Mouse (Mus musculus) erythroblast, embryonic 14.5 days (primary cell): ENCODE data around the gene Abcc2. TPM values are rescaled to one million over a fixed set of nuclear protein-coding genes. Genes with fewer than 3 reads are reported as not detected.

Experiments used
- H3K27me3 ChIP-seq: 2 replicates; pipeline ENCODE4 v1.6.1; 2012; ENCODE audit warnings: inconsistent platforms; ENCODE audit not compliant: control insufficient read depth
- H3K36me3 ChIP-seq: 2 replicates; pipeline ENCODE4 v1.6.1; 2012; ENCODE audit warnings: mild to moderate bottlenecking, inconsistent platforms; ENCODE audit not compliant: control insufficient read depth
- H3K4me1 ChIP-seq: 2 replicates; pipeline ENCODE4 v1.6.1; 2012; ENCODE audit warnings: inconsistent platforms; ENCODE audit not compliant: control insufficient read depth
- H3K4me3 ChIP-seq: replicated peaks from 2 replicates; pipeline ENCODE3; 2012; ENCODE audit warnings: moderate library complexity, mild to moderate bottlenecking, inconsistent platforms
- H3K9me3 ChIP-seq: 2 replicates; pipeline ENCODE4 v1.6.1; 2012; ENCODE audit warnings: low read length, inconsistent platforms, mixed read lengths; ENCODE audit not compliant: control insufficient read depth
- GATA1 ChIP-seq: IDR thresholded peaks from 2 replicates; pipeline ENCODE4 v1.6.1; 2012; ENCODE audit warnings: low read length, inconsistent platforms, mixed read lengths
- TAL1 ChIP-seq: IDR thresholded peaks from 3 replicates; pipeline ENCODE4 v1.6.1; 2012; ENCODE audit warnings: low read length, inconsistent platforms, mixed read lengths
- polyA plus RNA-seq: library from polyadenylated mRNA; stranded (reverse); fragments of >175 nt; gene quantifications from 2 replicates; pipeline ENCODE4 v1.2.3, GENCODE M21; 2012

Gene Abcc2
- polyA plus RNA-seq, 1 experiment: 0.01 TPM

DNA sequence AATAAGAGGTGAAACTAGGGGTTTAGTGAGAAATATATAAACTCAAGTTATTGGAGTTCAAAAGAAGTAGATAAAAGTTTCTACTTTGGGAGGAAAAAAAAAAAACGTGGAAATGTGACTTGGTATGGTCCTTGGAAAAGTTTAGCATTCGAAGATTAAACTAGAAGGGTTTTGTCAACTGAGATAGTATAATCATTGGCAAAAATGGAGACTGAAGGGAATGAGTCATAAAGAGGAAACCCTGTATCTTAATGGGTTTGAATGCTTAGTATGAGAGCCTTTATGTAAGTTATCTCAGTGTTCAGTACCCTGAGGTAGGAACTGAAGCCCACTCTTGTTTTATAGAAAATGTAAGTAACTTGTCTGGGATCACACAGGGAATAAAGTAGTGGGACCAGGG, 27.1 kb upstream of the Abcc2 start:
- H3K4me1 ChIP-seq: peaks cover 21% of the 10 kb centered on the region
- no peak overlapping the region for H3K4me3 ChIP-seq
- no peaks in the 10 kb centered on the region for H3K27me3 ChIP-seq
- H3K9me3 ChIP-seq: no peaks in the 10 kb centered on the region
- TF ChIP-seq TAL1 (no peak), GATA1 (no peak)
- H3K36me3 ChIP-seq: peaks cover 23% of the 10 kb centered on the region

DNA sequence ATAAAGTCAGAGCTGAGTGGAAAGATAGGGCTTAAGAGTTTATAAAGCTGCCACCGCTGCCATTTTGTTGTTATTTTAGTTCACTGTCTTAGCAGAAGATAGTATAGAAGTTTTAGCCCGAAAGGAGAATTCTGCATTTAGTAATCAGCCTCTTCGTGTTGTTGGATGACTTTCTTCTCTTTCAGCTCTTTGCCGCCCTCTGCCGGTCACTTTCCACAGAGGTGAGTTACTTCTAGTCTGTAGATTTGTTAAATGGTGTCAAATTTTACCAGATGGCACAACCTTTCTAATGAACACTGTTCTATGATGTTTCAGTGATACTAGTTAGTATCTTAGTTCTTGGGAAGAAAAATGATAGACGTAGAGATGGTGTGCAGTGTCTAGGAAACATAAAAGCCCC, 21.5 kb upstream of the Abcc2 start:
- H3K9me3 ChIP-seq: no peaks in the 10 kb centered on the region
- no peaks in the 10 kb centered on the region for H3K27me3 ChIP-seq
- TF ChIP-seq TAL1 (no peak), GATA1 (no peak)
- no peak overlapping the region for H3K4me3 ChIP-seq
- H3K4me1 ChIP-seq: no peaks in the 10 kb centered on the region
- peaks cover 11% of the 10 kb centered on the region for H3K36me3 ChIP-seq

DNA sequence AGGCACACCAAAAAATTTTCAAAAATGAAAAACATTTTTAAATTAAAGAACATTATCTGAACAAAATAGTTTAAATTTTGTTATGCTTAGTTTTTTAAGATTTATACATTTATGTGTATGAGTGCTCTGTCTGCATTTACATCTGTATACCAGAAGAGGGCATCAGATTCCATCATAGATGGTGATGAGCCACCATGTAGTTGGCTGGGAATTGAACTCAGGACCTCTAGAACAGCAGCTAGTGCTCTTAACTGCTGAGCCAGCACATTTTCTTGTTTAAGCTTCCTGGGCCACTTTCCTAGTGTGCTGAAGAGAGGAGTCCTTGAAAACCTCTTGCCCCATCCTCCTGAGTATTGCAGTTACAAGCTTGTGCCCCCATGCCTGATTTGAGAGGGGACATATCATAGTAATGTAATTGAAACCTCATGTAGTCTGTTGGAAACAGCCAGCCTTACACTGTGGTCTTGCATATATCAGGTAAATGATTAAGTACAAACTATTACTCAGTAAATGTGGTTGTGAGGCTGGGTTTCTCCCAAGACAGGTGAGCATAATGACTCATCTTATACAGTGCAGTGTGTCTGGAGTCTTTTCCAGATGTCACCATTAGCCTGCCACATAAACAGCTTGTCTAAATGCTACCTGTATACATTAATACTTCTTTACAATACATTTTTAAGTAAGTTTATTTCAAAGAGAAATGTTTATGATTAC, 20.3 kb upstream of the Abcc2 start:
- TF ChIP-seq TAL1 (no peak), GATA1 (no peak)
- no peak overlapping the region for H3K4me3 ChIP-seq
- no peaks in the 10 kb centered on the region for H3K9me3 ChIP-seq
- peaks cover 11% of the 10 kb centered on the region for H3K36me3 ChIP-seq
- H3K4me1 ChIP-seq: no peaks in the 10 kb centered on the region
- H3K27me3 ChIP-seq: no peaks in the 10 kb centered on the region

DNA sequence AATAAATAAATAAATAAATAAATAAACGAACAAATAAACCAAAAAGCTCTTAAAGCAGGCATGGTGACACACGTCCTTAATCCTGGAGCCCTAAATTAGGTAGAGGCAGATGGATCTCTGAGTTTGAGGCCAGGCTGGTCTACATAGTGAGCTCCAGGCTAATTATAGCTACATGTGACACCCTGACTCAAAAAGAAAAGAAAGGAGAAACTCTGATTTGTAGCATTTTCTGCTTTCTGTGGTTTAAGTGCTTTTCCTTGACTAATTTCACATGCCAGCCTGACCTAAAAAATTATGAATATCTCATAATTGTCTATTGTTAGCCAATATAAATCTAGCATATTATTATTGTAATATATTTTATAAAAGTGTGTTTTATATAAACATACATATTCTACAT, 19.6 kb upstream of the Abcc2 start:
- Histone ChIP-seq H3K4me3 (no peak overlapping the region), H3K9me3 (no peaks in the 10 kb centered on the region), H3K27me3 (no peaks in the 10 kb centered on the region), H3K4me1 (no peaks in the 10 kb centered on the region), H3K36me3 (peaks cover 11% of the 10 kb centered on the region)
- TF ChIP-seq TAL1 (no peak), GATA1 (no peak)

DNA sequence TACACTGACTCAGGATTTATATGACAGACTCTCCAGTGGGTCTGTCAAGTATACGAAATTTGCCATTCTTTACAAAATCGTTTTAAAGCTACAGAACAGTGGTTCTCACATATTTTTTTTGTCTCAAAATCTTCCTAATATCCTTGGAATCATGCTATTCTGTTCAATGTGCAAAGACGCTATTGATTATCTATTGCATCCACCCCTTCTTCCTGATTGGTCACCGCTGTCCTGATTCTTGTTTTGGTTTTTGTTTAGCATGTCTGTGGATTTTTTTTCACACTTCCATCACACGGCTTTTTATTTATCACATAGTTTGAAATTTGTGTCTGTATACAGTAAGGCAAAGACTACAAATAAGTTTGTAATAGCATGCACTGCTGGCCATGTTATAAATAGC, 15.5 kb upstream of the Abcc2 start:
- Histone ChIP-seq H3K4me1 (no peaks in the 10 kb centered on the region; the same call in 1 of the 2 replicates), H3K9me3 (no peaks in the 10 kb centered on the region), H3K4me3 (no peak overlapping the region), H3K36me3 (peaks cover 6% of the 10 kb centered on the region), H3K27me3 (no peaks in the 10 kb centered on the region)
- TF ChIP-seq TAL1 (no peak), GATA1 (no peak)

DNA sequence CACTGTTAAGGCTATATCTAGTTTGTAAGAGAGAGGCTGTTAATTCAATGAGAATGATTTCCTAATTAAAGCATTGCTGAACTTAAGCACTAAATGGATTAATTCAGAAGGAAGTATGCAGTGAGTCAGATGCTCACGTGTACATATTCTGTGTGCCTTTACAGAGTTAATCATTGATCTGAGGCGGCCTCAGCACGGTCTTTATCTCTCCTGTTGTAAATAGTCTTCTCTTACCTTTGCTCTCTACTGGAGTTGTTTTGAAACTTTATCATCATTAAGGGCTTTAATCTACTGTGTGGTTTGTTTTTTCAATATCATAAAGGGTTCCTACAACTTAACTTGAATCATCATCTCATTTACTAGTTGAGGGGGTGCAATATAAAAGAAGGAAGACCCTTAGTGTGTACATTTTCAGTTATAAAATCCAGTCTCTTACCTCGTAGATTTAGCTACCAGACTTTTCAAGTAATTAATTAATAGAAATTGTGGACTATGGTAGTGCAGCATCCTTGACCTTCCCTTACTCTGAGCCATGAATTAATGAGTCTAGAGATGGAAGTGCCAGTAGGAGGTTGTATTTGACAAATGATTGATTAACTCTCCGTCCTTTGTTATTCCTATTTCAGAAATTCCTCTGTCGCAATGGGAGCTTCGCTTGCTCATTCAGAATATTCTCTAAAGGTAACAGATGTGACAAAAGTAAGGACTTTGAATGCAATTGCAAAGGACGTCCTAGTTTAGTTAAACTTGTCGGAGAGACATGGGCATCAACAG, 14.3 kb upstream of the Abcc2 start:
- no peaks in the 10 kb centered on the region for H3K9me3 ChIP-seq
- TF ChIP-seq GATA1 (no peak), TAL1 (no peak)
- H3K4me3 ChIP-seq: no peak overlapping the region
- H3K36me3 ChIP-seq: peaks cover 4% of the 10 kb centered on the region
- no peaks in the 10 kb centered on the region; the same call in 1 of the 2 replicates for H3K4me1 ChIP-seq
- no peaks in the 10 kb centered on the region for H3K27me3 ChIP-seq

DNA sequence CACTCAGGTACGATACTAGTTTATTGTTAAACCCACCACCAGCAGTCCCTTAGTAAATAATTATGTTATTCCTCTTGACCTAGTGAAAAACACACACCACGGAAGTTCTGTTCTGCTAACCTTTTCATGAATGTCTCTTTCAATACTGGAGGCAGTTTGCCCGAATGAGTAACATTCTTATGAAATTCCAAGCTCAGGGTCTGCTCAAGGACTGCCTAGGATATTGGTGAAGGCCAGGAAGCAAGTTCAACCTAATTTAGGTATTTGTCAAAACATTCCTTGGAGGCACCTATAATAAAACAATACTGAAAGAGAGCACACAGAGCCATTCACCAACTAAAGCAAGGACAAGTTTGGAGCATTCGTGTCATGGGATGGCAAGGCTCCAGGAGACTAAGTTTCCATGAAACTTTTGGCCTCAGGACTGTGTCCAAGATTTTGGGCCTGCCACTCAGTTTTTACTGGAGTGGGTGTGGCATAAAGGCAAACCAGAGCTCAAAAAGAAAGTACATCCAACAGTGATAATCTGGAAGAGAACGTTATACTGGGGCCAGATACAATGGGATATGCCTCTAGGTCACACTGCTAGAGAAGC, 12.5 kb upstream of the Abcc2 start:
- Histone ChIP-seq H3K27me3 (no peaks in the 10 kb centered on the region), H3K9me3 (no peaks in the 10 kb centered on the region), H3K4me3 (no peak overlapping the region), H3K36me3 (peaks cover 4% of the 10 kb centered on the region), H3K4me1 (no peaks in the 10 kb centered on the region; the same call in 1 of the 2 replicates)
- no peak for TF ChIP-seq TAL1
- no peak for TF ChIP-seq GATA1

DNA sequence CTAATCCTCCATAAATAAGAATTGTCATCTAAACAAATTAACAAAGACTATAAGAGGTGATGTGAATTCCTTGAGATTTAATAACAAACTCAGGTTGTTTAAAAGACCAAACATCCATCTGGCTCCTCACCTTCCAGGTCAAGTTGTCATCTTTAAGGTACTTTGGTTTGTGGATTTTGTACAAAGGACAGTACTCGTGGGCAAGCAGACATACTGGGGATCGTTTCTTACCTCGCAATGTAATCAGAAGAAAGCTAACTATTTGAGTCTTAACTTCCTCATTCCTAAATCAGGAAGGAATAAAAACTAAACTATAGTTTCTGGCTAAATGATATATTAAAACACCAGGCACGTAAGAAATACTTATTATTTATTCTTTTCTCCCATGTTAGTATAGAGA, 11.4 kb upstream of the Abcc2 start:
- H3K9me3 ChIP-seq: no peaks in the 10 kb centered on the region
- TF ChIP-seq TAL1 (no peak), GATA1 (no peak)
- no peak overlapping the region for H3K4me3 ChIP-seq
- H3K4me1 ChIP-seq: no peaks in the 10 kb centered on the region; the same call in 1 of the 2 replicates
- H3K27me3 ChIP-seq: no peaks in the 10 kb centered on the region
- peaks cover 4% of the 10 kb centered on the region for H3K36me3 ChIP-seq

DNA sequence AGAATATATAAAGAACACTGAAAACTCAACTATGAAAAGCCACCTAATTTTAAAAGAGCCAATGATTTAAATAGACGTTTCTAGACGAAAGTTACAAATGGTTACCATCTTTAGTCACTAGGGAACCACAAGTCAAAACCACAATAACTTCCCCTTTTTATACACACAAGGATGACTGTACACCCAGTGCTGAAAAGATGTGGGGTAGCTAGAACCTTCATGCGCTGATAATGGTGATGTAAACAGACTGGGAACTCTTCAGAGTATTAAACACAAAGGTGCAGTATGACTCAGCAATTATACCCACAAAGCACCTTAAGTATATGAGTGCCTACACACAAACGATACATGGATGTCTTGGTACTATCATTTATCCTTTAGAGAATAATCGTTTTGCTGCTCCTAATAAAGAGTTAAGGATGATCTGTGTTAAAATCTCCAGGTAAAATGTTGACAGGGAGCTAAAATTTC, 10.5 kb upstream of the Abcc2 start:
- H3K4me1 ChIP-seq: no peaks in the 10 kb centered on the region; the same call in 1 of the 2 replicates
- peaks cover 4% of the 10 kb centered on the region for H3K36me3 ChIP-seq
- no peaks in the 10 kb centered on the region for H3K9me3 ChIP-seq
- TF ChIP-seq GATA1 (no peak), TAL1 (no peak)
- H3K4me3 ChIP-seq: no peak overlapping the region
- no peaks in the 10 kb centered on the region for H3K27me3 ChIP-seq
